Mouse (Mus musculus): ENCODE measurements at regions not wholly inside any gene's neighbourhood (a gene's known extent, or its start where the extent isn't known, plus 50 kb on each side); places are given as distances from the start of the nearest gene placed in this dataset.

DNA sequence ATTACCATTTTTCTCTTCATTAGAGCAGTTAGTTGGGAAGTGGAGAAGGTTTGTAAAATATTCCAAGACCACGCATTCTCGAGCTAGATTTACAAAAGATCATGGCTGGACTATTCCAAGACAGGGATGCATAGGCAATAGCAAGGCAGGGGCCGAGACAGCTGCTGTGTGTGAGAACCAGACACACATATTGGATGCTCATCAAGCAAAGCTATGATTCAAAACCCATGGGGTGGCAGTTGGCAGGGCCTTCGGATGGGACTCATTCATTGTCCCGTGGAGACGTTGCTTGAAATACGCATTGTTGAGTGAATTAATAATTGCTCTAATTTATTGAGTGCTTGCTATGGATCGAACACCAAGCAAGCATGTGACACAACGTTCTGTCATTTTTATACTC lies 239.6 kb downstream of the Epha4 start:
- Histone ChIP-seq H3K27ac (ENCODE audit: low read length) (no peak overlapping the region), H3K4me1 (ENCODE audit: control insufficient read depth, insufficient read depth, low read length) (no peaks in the 10 kb centered on the region), H3K9me3 (replicated peaks; ENCODE audit: control insufficient read depth, low read length, poor library complexity, severe bottlenecking) (no peaks in the 10 kb centered on the region), H3K36me3 (ENCODE audit: control insufficient read depth, insufficient read depth, low read length) (no peaks in the 10 kb centered on the region), H3K4me2 (ENCODE audit: low read length) (no peak overlapping the region), H3K27me3 (ENCODE audit: control insufficient read depth, insufficient read depth, low read depth, low read length) (no peaks in the 10 kb centered on the region), H3K4me3 (ENCODE audit: low read depth, low read length) (no peak overlapping the region), H3K9ac (ENCODE audit: low read depth, low read length) (no peak overlapping the region)
- WGBS = 76% methylated on average over 9 of the region's 9 CpGs
- no peak for ATAC-seq

DNA sequence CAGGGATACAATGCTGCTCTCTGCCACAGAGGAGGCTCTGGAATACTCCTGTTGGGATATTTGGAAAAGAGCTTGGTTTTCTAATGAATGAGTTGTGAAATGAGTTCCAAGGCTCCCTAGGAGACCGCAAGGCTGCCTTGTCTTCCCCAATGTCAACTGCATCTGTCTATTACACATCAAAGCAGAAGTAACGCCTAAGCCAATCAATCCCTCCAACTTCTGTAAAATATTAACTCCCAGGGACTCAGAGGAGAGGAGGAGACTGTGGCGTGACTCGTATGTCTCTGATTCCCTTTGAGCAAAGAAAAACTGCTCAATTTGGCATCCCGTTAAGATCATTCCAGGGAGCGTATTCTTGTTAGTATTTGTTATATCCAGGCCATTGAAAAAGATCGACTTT lies 235.3 kb downstream of the Epha4 start:
- no peaks in the 10 kb centered on the region for H3K4me1 ChIP-seq (ENCODE audit: control insufficient read depth, insufficient read depth, low read length)
- ATAC-seq = no peak
- H3K4me3 ChIP-seq (ENCODE audit: low read depth, low read length) = no peak overlapping the region
- H3K9ac ChIP-seq (ENCODE audit: low read depth, low read length) = no peak overlapping the region
- no peaks in the 10 kb centered on the region for H3K27me3 ChIP-seq (ENCODE audit: control insufficient read depth, insufficient read depth, low read depth, low read length)
- no peaks in the 10 kb centered on the region for H3K36me3 ChIP-seq (ENCODE audit: control insufficient read depth, insufficient read depth, low read length)
- no peak overlapping the region for H3K27ac ChIP-seq (ENCODE audit: low read length)
- no peaks in the 10 kb centered on the region for H3K9me3 ChIP-seq (replicated peaks; ENCODE audit: control insufficient read depth, low read length, poor library complexity, severe bottlenecking)
- no peak overlapping the region for H3K4me2 ChIP-seq (ENCODE audit: low read length)
- 62% methylated on average over 7 of the region's 7 CpGs for WGBS

DNA sequence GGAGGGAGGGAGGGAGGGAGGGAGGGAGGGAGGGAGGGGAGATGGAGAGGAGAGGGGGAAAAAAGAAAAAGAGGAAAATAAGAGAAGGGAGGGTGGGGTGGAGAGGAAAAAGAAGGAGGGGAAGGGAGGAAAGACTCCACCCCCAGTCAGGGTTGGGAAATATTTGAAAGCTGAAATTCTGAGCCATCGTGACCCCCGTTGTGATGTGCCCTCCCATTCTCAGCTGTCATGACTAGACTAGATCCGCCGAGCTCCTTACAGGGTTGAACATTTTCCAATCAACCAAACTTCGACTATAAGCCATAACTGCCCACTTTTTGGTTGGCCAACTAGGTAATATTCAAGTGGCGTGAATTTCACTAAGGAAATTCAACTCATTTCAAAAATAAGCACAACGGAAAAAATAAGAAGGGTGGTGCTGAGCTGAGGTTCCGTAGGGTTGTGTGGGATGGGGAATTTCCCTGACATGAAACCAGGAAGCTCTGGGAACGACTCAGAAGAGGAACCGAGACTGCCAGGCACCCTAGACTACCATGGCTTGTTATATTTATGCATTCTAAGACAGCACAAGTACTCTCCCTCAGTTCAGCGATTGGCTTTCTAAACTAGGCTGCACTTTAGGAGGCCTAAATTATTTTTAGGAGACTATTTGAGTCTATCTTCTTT lies 234.4 kb downstream of the Epha4 start:
- Histone ChIP-seq H3K36me3 (ENCODE audit: control insufficient read depth, insufficient read depth, low read length) (no peaks in the 10 kb centered on the region), H3K9ac (ENCODE audit: low read depth, low read length) (no peak overlapping the region), H3K27ac (ENCODE audit: low read length) (no peak overlapping the region), H3K27me3 (ENCODE audit: control insufficient read depth, insufficient read depth, low read depth, low read length) (no peaks in the 10 kb centered on the region), H3K9me3 (replicated peaks; ENCODE audit: control insufficient read depth, low read length, poor library complexity, severe bottlenecking) (0 out of 2 replicates have a peak, but pooled peaks cover 2% of the 10 kb centered on the region), H3K4me3 (ENCODE audit: low read depth, low read length) (no peak overlapping the region), H3K4me2 (ENCODE audit: low read length) (no peak overlapping the region), H3K4me1 (ENCODE audit: control insufficient read depth, insufficient read depth, low read length) (no peaks in the 10 kb centered on the region)
- WGBS = 93% methylated on average over 11 of the region's 11 CpGs
- ATAC-seq = no peak

DNA sequence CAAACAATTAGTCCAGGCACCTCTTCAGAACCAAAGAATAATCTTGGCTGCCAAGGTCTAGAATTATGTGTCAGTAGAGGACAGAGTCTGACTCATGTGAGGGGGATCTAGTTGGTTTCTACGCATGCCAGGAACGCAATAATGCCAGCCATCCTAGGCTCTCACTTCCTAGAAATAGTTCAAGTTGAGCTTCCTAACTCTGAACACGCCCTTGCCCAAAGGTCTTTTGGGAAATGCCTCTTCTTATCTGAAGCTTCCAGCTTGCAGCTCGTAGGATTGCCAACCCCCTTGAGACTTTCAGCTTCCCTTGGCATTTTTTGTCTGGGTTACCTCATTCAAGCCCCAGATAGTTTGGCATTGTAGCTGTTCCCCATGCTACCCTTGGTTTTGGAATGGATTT lies 233.1 kb downstream of the Epha4 start:
- Histone ChIP-seq H3K4me2 (ENCODE audit: low read length) (no peak overlapping the region), H3K27ac (ENCODE audit: low read length) (no peak overlapping the region), H3K4me1 (ENCODE audit: control insufficient read depth, insufficient read depth, low read length) (no peaks in the 10 kb centered on the region), H3K9me3 (replicated peaks; ENCODE audit: control insufficient read depth, low read length, poor library complexity, severe bottlenecking) (0 out of 2 replicates have a peak, but pooled peaks cover 2% of the 10 kb centered on the region), H3K4me3 (ENCODE audit: low read depth, low read length) (no peak overlapping the region), H3K36me3 (ENCODE audit: control insufficient read depth, insufficient read depth, low read length) (no peaks in the 10 kb centered on the region), H3K9ac (ENCODE audit: low read depth, low read length) (no peak overlapping the region), H3K27me3 (ENCODE audit: control insufficient read depth, insufficient read depth, low read depth, low read length) (no peaks in the 10 kb centered on the region)
- WGBS = 88% methylated on average over 4 of the region's 4 CpGs
- ATAC-seq = no peak

DNA sequence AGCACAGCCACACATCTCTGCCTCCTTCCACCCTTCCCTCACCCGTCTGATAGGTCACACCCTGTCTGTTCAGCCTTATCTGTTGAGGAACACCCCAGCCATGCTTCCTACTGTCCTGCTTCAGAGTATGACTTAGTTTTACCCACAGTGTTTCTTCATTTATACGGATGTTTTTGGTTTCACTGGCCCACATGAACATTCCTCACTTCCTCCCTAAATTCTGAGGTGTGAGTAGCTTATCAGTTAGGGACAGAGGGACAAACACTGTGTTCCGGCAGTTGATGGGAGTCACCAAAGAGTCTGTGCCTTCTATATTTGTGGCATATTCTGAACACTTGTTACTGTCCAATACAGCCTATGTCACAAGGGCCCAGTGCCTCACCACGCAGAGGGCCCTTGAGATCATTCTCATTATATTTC lies 216.2 kb downstream of the Epha4 start:
- Histone ChIP-seq H3K4me3 (ENCODE audit: low read depth, low read length) (no peak overlapping the region), H3K4me1 (ENCODE audit: control insufficient read depth, insufficient read depth, low read length) (no peaks in the 10 kb centered on the region), H3K4me2 (ENCODE audit: low read length) (no peak overlapping the region), H3K9ac (ENCODE audit: low read depth, low read length) (no peak overlapping the region), H3K27me3 (ENCODE audit: control insufficient read depth, insufficient read depth, low read depth, low read length) (no peaks in the 10 kb centered on the region), H3K27ac (ENCODE audit: low read length) (no peak overlapping the region), H3K36me3 (ENCODE audit: control insufficient read depth, insufficient read depth, low read length) (no peaks in the 10 kb centered on the region), H3K9me3 (replicated peaks; ENCODE audit: control insufficient read depth, low read length, poor library complexity, severe bottlenecking) (no peaks in the 10 kb centered on the region)
- no peak for ATAC-seq
- 93% methylated on average over 4 of the region's 4 CpGs for WGBS

DNA sequence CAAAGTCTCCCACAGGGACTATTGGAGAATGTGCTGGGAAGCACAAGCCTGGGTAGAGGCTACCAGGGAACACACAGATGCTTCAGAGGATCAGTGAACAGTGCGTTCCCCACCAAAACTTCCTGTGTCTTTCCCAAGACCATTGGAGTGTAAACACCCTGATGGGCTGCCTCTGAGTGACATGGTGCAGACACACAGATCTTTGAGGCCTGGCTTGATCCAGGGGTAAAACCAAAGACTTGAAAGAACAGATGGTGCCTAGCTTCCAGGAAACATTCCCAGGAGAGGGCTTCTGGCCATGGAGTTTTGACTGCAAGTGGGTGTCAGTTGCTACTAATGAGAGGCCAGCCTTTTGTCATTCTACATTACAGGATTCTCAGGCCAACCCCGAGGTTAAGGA lies 214.1 kb downstream of the Epha4 start:
- H3K27me3 ChIP-seq (ENCODE audit: control insufficient read depth, insufficient read depth, low read depth, low read length) = no peaks in the 10 kb centered on the region
- 78% methylated on average over 2 of the region's 2 CpGs for WGBS
- H3K4me3 ChIP-seq (ENCODE audit: low read depth, low read length) = no peak overlapping the region
- H3K9ac ChIP-seq (ENCODE audit: low read depth, low read length) = no peak overlapping the region
- no peak for ATAC-seq
- H3K27ac ChIP-seq (ENCODE audit: low read length) = no peak overlapping the region
- no peaks in the 10 kb centered on the region for H3K36me3 ChIP-seq (ENCODE audit: control insufficient read depth, insufficient read depth, low read length)
- no peaks in the 10 kb centered on the region for H3K4me1 ChIP-seq (ENCODE audit: control insufficient read depth, insufficient read depth, low read length)
- no peak overlapping the region for H3K4me2 ChIP-seq (ENCODE audit: low read length)
- H3K9me3 ChIP-seq (replicated peaks; ENCODE audit: control insufficient read depth, low read length, poor library complexity, severe bottlenecking) = no peaks in the 10 kb centered on the region

DNA sequence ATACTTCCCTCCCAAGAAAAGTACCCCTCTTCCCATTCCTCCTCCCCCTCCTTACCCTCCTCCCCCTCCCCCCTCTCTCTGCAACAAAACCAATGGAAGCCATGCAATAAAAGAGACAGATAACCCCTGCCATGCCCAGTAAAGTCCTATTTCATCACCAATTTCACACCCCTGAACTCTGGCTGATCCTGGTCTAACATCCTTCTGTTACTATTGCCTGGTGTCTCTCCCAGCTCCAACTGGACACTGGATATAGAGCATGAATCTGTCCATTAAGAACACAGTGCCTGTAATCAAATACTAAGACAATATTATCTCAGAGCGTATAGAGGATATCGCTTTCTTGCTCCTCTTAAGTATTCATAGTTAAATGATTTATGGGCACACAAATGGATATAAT lies 210.1 kb downstream of the Epha4 start:
- H3K27ac ChIP-seq (ENCODE audit: low read length) = no peak overlapping the region
- no peaks in the 10 kb centered on the region for H3K36me3 ChIP-seq (ENCODE audit: control insufficient read depth, insufficient read depth, low read length)
- H3K4me1 ChIP-seq (ENCODE audit: control insufficient read depth, insufficient read depth, low read length) = no peaks in the 10 kb centered on the region
- 98% methylated on average over 2 of the region's 2 CpGs for WGBS
- H3K4me2 ChIP-seq (ENCODE audit: low read length) = no peak overlapping the region
- H3K9ac ChIP-seq (ENCODE audit: low read depth, low read length) = no peak overlapping the region
- H3K9me3 ChIP-seq (replicated peaks; ENCODE audit: control insufficient read depth, low read length, poor library complexity, severe bottlenecking) = no peaks in the 10 kb centered on the region
- no peak overlapping the region for H3K4me3 ChIP-seq (ENCODE audit: low read depth, low read length)
- no peaks in the 10 kb centered on the region for H3K27me3 ChIP-seq (ENCODE audit: control insufficient read depth, insufficient read depth, low read depth, low read length)
- ATAC-seq = no peak

DNA sequence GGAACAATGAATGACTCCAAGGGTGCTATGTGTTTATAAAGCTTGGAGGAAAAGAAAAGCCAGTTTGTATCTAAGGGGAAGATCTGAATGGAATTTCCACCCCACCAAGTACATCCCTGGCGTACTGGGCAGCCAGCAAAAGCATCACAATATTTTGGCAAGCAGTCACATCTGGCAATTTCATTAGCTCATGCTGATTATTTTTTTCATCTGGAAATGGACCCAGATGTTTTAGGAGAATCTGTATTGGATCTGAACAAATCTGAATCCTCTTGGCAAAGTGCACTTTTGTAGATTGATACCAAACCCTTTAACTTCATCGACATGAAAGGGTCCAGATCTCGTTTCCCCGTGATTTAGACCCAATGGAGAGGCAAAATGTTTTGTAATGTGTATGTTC lies 207.1 kb downstream of the Epha4 start:
- Histone ChIP-seq H3K9ac (ENCODE audit: low read depth, low read length) (no peak overlapping the region), H3K9me3 (replicated peaks; ENCODE audit: control insufficient read depth, low read length, poor library complexity, severe bottlenecking) (no peaks in the 10 kb centered on the region), H3K4me3 (ENCODE audit: low read depth, low read length) (no peak overlapping the region), H3K36me3 (ENCODE audit: control insufficient read depth, insufficient read depth, low read length) (no peaks in the 10 kb centered on the region), H3K4me1 (ENCODE audit: control insufficient read depth, insufficient read depth, low read length) (peaks cover 4% of the 10 kb centered on the region; the same call in 1 of the 2 replicates), H3K27ac (ENCODE audit: low read length) (no peak overlapping the region), H3K27me3 (ENCODE audit: control insufficient read depth, insufficient read depth, low read depth, low read length) (no peaks in the 10 kb centered on the region), H3K4me2 (ENCODE audit: low read length) (no peak overlapping the region)
- no peak for ATAC-seq
- 78% methylated on average over 4 of the region's 4 CpGs for WGBS

DNA sequence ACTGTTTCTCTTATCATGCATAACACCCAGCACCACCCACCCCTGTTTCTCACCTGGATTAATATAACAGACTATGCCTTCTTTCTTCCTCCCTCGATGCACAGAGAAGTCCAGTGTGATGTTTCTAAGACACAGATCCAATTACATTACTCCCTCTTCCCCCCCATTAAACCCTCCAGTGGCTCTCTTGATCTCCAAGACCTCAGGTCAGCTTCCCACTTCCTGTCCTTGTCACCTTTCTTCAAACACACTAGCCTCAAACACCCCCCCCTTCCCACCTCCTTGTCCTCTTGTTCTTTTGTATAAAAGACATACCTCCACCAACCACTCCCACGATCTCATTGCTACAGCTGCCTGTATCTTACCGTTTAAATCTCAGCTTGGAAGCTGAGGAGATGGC lies 201.8 kb downstream of the Epha4 start:
- Histone ChIP-seq H3K27me3 (ENCODE audit: control insufficient read depth, insufficient read depth, low read depth, low read length) (no peaks in the 10 kb centered on the region; the same call in 1 of the 2 replicates), H3K9me3 (replicated peaks; ENCODE audit: control insufficient read depth, low read length, poor library complexity, severe bottlenecking) (no peaks in the 10 kb centered on the region), H3K9ac (ENCODE audit: low read depth, low read length) (no peak overlapping the region), H3K4me3 (ENCODE audit: low read depth, low read length) (no peak overlapping the region), H3K36me3 (ENCODE audit: control insufficient read depth, insufficient read depth, low read length) (no peaks in the 10 kb centered on the region), H3K27ac (ENCODE audit: low read length) (no peak overlapping the region), H3K4me2 (ENCODE audit: low read length) (no peak overlapping the region), H3K4me1 (ENCODE audit: control insufficient read depth, insufficient read depth, low read length) (peaks cover 4% of the 10 kb centered on the region; the same call in 1 of the 2 replicates)
- ATAC-seq = no peak
- 61% methylated on average over 3 of the region's 3 CpGs for WGBS
